Mouse (Mus musculus) frontal cortex, postnatal 10 days (tissue): Measurements from ENCODE around the gene Tcea3.

Experiments
- DNase-seq, 2 experiments: peaks; one replicate each; pipeline ENCODE4 v3.0.0; 2022; ENCODE audit warnings: low spot score in 2 of 2, mixed read lengths in 1 of 2

Tcea3 gene

DNA sequence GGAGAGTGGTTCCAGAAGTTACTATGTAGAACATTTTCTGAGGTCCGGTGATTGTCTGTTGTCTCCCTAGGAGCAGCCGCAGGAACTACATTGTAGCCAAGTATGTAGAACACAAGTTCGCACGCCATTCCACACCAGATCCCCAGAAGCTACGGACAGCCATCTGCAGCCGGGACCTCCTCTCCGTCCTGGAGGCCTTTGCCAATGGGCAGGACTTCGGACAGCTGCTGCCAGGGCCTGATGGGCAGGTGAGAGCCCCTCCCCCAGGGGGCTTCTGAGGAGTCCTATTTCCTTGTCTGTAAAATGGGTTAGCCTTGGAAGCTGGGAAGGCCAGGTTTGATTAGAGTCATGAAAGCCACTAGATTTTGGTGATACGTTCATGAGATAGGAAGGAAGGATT lies 8.4 kb upstream of the Tcea3 start:
- no peak for DNase-seq

GRCm38 (mm10) chr4:136239622-136240021 lies 7.9 kb upstream of the Tcea3 start:
- peak; percentile 74 to 81 for DNase-seq

- no peak for DNase-seq
Measured at GRCm38 (mm10) chr4:136240123-136240522, 7.4 kb upstream of the Tcea3 start.

- no peak for DNase-seq
Measured at GRCm38 (mm10) chr4:136240955-136241354, 6.6 kb upstream of the Tcea3 start.

- no peak for DNase-seq
Measured at GRCm38 (mm10) chr4:136242065-136242703, 5.3 kb upstream of the Tcea3 start.

- no peak for DNase-seq
Measured at GRCm38 (mm10) chr4:136242728-136243127, 4.8 kb upstream of the Tcea3 start.

DNA sequence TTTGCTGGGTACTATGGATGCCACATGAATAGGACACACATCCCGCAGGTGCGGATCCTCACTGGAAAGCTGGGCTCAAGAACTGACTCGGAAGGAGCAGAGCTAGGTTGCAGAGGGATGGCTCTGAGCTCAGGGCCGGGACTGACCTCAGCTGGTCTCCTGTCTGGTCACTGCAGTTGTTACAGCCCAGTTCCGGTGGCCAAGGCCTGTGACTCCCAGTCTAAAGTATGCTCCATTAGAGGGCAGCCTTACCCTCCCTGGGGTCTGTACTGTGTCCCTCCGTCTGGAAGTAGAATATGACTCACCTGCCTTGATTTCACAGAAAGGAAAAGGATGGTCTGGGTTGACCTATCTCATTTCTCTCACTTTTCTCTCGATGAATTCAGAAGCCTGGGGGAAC lies 3.3 kb upstream of the Tcea3 start:
- DNase-seq = no peak

DNA sequence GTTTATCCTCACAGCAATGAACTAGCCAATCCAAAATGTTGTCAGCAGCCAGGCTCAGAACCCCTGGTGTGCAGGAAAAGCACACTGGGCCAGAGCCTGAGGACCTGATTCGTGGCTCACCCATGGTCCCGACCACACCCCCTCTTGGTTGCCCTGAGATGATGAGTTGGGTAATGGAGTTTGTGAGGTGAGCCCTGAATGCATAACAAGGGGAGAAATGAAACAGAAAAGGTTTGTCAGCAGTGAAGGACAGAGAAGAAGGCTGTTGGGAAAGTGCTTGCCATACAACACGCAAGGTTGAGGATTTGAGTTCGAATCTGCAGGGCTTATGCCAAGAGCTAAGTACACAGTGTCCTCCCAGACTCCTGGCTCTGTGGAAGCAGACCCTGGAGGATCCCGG lies 1.8 kb upstream of the Tcea3 start:
- no peak for DNase-seq

- DNase-seq = no peak
Measured at GRCm38 (mm10) chr4:136246568-136246969, 960 bp upstream of the Tcea3 start.

DNA sequence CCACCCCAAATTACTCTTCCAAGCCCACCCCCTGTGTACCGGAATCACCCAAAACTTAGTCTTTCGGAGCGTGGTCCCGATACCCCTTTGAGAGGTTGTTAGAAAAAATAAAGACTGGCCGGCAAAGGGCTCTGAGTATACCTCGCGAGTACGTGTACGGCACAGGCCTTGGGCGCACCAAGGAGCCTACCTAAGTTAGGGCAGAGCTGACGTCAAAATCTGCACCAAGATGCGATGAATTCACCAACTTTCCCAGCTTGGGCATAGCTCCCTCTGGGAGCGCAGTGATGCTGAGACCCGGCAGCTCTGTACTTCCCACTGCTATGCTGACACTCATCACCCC lies 172 bp upstream of the Tcea3 start:
- DNase-seq = no peak

- DNase-seq = no peak
Measured at GRCm38 (mm10) chr4:136248464-136249331, 1.2 kb downstream of the Tcea3 start.

DNA sequence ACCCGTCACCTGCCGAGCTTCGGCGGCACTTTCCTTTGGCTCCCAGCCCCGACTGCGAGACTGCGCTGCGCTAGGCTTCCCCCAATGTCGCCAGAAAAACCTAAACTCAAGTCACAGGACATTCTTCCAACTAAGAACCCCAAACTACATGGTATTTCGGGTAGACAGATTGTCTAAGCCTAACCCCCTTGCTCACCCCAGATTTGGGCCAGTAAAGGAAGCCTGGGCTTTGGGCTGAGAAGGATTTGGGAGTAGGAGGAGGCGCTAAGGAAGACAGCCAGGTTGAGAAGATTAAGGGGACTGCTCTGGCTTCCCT lies 1.8 kb downstream of the Tcea3 start:
- no peak for DNase-seq

- DNase-seq = no peak
Measured at GRCm38 (mm10) chr4:136249780-136250179, 2.3 kb downstream of the Tcea3 start.

DNA sequence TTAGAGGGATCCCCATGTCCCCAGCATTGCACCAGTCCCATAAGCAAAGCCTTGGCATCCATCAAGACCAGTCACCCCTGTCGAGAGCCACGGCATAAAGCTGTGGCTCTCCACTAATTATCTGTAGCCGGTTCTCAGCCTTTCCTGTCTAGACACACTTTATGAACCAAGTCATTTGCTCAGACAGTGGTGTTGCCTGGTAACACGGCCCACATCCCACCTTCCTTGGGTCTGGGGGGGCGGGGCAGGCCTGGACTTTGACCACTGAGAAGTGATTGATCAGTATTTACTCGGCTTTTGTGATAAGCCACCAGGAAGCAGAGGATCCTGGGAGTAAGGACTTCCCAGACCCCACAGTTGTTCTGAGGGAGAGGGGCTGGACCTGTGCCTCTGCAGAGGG lies 8.4 kb downstream of the Tcea3 start:
- no peak for DNase-seq

GRCm38 (mm10) chr4:136256696-136257095 lies 9.2 kb downstream of the Tcea3 start:
- DNase-seq = no peak

DNA sequence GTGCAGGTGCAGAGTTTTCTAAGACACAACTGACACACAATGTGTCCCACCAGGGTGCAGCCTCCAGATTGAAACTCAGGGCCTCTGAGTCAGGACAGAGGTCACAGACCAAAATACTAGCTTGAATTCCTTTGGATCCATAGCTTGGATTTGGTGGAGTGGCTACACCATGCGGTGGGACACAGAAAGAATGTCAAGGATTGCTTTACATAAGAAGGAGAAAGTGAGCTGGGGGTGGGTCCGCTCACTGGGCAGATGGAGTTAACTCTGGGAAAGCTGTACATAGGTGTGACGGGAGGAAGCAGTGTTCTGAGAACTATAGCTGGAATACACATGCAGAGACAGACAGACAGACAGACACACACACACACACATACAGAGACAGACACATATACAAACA lies 12.4 kb downstream of the Tcea3 start:
- no peak for DNase-seq

- peak in 1 of 2 experiments; percentile 74 for DNase-seq
Measured at GRCm38 (mm10) chr4:136260491-136261180, 13.1 kb downstream of the Tcea3 start.

GRCm38 (mm10) chr4:136261912-136262311 lies 14.4 kb downstream of the Tcea3 start:
- DNase-seq = no peak

- no peak for DNase-seq
Measured at GRCm38 (mm10) chr4:136263555-136263954, 16.0 kb downstream of the Tcea3 start.

DNA sequence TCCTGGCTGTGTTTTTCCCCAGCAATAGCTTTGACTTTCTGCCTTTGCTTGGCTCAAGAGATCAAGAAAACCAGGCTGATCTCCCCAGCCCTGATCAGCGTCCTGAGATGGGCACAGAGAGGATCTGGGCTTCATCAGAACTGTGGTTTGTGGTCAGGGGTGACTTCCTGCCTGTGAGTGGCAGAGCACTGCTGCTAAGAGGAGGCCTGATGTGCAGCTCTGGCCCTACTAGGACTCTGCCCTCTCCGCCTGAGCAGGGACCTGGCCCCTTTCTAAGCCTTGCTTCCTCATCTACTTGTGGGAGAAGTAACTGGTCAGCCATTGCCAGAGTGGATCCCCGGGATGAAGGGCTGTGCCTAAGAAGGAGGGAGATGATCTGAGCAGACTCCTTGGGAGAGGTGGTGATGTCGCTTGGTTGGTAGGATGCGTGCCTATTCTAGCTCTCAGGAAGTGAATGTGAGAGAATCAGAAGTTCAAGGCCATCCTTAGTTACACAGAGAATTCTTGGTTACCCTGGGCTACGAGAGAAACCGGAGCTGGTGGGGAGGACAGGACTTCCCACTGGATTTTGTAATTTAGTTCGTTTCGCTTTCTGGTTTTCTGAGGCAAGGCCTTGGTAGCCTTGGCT lies 19.3 kb downstream of the Tcea3 start:
- DNase-seq = no peak

DNA sequence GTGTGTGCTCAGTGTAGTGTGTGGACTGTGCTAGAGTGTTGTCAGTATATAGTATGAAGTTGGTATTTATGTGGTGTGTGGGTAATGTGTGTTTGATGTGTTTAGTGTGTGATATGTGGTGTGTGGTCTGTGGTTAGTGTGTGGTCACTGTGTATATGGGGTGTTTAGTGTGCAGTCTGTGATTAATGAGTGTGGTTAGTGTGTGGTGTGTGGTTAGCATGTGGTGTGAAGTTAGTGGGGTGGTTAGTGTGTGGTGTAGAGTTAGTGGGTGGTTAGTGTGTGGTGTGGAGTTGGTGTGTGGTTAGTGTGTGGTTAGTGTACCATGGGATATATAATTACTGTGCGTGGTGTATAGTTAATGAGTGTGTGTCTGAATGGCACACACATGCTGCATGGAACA lies 21.4 kb downstream of the Tcea3 start:
- DNase-seq = no peak

GRCm38 (mm10) chr4:136270648-136271047 lies 23.1 kb downstream of the Tcea3 start:
- no peak for DNase-seq

DNA sequence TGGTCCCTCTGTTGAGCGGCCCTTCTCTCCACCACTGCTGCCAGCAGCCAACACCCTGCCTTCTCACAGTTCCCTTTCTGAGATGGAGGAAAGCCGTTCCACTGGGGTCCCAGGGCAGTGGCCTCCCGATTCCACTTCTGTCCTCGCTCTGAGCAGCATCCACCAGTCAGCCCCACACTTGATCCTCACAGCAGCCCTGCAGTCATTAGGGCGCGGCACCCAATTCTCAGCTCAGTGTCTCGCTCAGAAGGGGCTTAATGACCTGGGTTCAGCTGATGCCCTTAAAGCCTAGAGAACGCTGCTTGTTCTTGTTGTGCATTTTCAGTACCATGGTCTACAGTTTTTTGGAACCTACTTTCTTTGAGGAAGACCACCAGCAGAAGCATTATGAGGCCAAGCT lies 33.6 kb downstream of the Tcea3 start:
- no peak for DNase-seq
